Mouse (Mus musculus) ES-E14 (cell line): ENCODE measurements around the gene Chd4.

Experiments
- HCFC1 ChIP-seq: IDR thresholded peaks from 2 replicates; pipeline ENCODE4 v1.6.1; 2012; ENCODE audit warnings: low read length, inconsistent platforms, borderline replicate concordance; ENCODE audit not compliant: insufficient read depth
- ZNF384 ChIP-seq: IDR thresholded peaks from 2 replicates; pipeline ENCODE4 v1.6.1; 2012; ENCODE audit warnings: low read depth, low read length, inconsistent platforms

- TF ChIP-seq ZNF384 = no peak
- no peak for TF ChIP-seq HCFC1
Measured at GRCm38 (mm10) chr6:125155262-125155661, 59.5 kb downstream of the Chd4 start.
